Mouse (Mus musculus) adrenal gland (tissue): ENCODE data around the gene Obscn.

Source experiments
- intact Hi-C: fragments of 180-260 bp; cut with DNase I; formaldehyde crosslinking; loops from one replicate; pipeline ENCODE4 v1.15.1; 2025
- long read RNA-seq, 2 experiments: library from polyadenylated mRNA; unstranded; transcript quantifications; one replicate each; pipeline ENCODE4 v2.0.0; 2020; ENCODE audit warnings: borderline replicate concordance in 1 of 2; ENCODE audit not compliant: insufficient replicate concordance in 1 of 2

Obscn gene
- long read RNA-seq, experiment 1, partial matches to known transcripts: 1 of 12 reads
- long read RNA-seq, experiment 1, other reads (novel, unspliced or antisense): 11 of 12 reads
- long read RNA-seq, experiment 2, partial matches to known transcripts: 0 of 11 reads
- long read RNA-seq, experiment 2, other reads (novel, unspliced or antisense): 11 of 11 reads

DNA sequence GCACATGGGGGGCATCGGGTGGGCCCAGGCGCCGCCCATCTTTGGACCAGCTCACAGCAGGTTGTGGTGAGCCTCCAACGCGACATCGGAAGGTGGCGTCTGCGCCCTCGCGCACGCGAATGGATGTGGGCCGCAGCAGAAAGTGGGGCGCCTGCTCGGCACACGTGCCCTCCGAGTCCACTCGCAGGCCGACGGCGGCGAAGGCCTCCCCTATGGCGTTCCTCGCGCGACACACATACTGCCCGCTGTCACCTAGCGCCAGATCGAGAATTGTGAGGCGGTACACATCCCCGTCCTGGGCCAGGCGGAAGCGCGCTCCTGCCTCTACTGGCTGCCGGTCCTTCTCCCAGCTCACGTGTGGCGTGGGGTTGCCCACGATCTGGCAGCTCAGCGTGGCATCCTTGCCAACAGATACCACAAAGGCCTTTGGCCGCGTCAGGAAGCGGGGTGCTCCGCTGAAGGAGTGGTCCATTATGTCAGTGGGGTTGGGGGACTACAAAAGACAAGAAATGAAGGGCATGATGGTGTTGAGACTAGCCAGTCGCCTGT, at the start of gene Obscn:
Gene Obscn, minus strand, starts transcription at position 499 of the 549 bp plus-strand sequence.
- intact Hi-C loops: loop anchor here (5.0 kb wide), 1 partner anchor 34 kb away; no protein-coding TSS in a partner anchor

DNA sequence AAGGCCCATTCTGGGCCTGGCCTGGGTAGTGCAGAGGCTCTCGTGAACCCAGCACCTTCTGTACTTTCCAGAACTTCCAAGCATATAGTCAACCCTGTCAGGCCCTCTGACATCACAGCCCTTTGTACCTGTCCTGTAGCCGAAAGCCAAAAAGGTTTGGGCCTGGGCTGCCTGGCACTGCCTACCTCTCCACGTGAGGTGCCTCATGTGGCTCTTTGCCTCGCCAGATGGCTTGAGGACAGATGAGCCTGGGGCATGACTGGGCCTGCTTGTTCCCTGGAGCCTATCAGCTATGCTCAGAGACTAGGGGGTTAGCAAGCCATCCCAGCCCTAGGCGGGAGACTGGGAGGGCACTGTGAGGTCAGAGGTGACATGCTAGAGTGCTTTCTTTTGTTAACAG, 49.3 kb upstream of the Obscn start:
- intact Hi-C loops: no loop called here

DNA sequence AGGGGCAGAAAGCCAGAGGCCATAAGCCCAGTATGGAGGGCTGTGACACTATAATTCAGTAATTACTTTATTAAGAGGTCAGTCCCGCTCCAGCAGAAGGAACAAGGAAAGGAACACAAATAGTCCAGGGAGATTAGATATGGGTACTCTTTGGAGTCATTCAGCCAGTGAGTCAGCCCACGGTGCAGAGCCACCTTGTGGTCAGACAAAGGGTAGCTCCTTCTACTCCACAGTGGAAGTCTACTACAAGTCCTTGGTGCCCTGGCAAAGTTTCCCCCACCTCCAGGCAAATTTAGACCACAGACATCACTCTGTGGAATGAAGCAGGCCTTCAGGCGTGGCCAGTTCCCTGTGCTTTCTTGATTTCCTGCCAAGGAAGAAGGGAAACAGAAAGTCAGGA, 47.6 kb upstream of the Obscn start:
- intact Hi-C loops: loop anchor here (5.0 kb wide), 1 partner anchor 87 kb away; no protein-coding TSS in a partner anchor

DNA sequence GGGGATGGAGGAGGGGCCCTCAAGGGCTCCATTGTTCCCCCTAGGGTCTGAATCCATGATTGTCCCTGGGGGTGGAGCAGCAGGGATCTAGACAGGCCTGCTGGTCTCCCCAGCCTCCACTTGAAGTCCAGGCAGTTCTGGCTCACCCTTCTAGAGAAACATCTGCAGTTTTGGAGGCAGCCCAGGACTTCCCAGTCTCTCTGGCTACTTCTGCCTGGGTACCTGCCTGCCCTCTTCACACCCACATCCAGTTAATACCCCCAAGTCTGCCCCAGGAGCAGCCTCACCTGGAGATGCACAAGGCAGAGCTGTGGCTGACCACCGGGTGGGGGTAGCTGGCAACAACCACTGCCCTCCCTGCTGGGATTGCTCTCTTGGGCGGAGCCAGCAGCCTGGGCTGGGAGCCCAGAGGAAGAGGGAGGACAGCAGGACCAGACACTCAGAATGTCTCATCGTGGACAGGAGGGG, 46.7 kb upstream of the Obscn start, which contains the start of gene Gjc2:
Gene Gjc2, minus strand, starts transcription at position 350 of the 468 bp plus-strand sequence.
- intact Hi-C loops: loop anchor here (5.0 kb wide), 1 partner anchor 86 kb away; no protein-coding TSS in a partner anchor

DNA sequence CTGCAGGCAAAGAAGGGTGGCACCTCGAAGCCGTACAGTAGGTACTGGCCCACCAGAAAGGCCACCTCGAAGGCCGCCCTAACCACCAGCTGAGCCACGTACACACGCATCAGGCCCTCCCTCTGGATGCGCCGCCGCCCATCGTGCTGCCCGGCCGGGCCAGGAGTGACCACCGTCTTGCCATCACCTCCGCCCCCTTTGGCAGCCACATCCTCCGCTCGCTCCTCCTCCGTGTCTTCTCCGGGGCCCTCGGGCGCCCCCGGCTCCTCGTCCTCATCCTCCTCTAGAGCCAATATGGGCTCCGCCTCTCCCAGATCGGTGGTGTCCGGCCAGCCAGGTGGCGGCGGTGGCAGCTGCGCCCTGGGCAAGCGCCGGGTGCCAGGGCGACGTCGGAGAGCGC, 40.7 kb upstream of the Obscn start:
- intact Hi-C loops: no loop called here

DNA sequence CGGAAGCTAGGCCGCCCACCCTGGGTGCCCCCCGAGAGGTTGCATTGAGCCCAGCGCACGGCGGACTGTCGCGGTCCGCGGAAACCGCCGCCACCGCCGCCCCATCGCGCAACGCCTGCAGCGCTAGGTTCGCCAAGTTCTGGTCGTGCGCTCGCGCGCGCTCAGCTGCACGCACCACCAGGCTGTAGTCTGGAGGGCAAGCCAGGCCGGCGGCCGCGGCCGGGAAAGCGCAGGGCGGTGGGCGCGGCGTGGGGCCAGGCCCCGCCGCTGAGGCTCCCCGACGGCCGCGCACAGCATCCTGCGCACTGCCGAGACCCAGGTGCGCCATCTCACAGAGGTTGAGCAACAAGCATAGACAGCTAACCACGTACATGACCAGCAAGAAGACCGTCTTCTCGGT, 40.3 kb upstream of the Obscn start:
- intact Hi-C loops: no loop called here

DNA sequence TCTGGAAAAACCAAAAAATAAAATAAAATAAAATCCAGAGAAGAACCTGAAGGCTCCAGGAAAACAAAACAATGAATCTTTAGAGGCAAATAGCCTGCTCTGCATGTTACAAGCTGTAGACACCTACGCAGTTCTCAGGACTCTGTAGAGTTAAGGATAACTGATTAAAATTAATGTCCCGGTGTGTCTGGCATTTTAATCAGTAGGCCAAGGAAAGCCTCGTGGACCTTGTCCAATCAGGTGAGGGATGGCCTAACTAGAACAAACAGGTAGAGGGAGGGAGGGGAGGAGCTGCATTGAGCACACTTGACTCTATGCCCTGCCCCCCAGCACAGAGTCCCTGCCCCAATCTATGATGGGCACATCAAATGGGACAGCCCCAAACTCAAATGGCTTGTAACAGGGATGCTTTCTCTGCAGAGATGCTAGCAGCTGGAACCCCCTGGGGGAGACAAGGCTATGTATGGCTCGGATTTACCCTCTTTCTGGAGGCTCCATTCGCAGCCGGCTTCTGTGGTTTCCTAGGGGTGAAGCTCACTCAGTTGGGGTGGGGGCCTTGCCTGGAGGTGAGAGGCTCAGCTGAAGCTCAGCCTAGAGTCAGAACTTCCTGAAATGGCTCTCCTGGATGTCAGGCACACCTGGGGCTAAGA, 38.1 kb upstream of the Obscn start:
- intact Hi-C loops: no loop called here

DNA sequence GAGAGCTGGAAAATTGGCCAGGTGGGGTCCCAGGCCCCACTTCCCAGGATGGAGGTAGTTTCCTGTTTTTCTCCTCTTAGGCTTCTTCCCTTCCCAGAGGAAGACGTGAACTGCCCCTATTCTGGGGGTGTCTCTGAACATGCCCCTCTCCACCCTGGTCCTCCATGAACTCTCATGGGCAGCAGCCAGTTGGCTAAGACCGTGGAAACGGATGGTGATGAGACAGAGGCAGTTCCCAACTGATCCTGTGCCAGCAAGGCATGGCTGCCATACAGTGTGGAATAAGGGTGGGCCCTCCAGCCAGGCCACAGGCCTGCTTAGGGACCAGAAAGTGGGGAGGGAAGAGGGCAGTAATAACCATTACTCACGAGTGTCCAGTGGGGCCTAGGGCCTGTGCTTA, 34.3 kb upstream of the Obscn start:
- intact Hi-C loops: no loop called here

DNA sequence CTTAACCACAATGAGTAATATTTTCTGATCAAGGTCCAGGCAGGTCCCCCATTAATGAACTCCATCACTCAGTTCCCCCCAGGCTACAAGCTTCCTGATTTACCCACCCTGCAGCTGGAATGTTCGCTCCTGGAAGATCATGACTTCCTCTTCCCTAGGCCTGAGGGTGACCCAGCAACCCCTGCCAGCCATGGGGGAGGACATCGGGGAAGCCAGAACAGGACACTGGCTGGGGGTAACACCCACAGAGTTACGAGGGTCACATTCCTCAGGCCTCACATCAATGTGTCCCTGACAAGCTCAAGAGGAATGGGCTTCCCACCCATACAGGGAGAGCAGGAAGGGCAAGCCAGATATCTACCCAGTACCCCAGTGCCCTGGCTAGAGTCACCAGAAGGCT, 33.6 kb upstream of the Obscn start:
- intact Hi-C loops: no loop called here

DNA sequence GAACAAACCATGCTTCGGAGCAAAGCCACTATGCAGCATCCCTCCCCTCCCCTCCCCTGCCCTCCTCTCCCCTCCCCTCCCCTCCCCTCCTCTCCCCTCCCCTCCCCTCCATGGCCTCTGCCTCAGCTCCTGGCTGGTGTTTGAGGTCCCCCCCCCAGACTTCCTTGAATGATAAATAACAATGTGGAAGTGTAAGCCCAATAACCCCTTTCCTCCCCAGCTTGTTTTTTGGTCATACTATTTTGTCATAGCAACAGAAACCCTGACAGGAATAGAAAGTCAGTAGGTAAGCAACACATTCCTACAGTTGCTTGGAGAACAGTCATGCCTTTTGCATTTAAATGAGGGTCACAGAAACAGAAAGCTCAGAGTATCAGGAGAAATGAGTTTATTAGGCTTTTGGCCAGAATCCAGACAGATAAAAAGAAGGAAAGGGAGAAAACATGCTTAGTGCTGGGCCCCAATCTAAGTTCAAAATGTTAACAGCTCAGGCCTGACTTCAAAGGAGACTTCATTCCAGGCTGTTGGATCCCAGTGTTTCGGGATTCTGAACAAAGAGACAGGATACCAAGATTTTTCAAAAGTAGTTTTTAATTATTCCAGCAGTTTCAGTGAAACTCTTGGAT, 29.5 kb upstream of the Obscn start:
- intact Hi-C loops: no loop called here

DNA sequence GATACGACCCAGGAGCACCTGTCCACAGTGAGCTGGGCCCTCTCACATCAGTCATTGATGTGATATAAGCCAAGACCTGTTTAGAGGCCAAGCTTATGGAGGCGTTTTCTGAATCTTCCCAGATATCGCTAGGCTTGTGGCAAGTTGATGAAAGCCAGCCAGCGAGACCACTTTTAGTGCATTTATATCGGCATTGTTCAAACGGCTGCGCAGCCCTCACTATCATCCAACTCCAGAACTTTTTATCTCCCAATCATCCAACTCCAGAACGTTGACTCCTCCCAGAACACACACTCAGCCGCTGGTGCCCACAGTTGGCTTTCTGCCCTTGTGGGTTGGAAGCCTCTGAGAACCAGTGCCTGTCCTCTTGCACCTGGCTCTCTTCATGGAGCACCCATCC, 28.2 kb upstream of the Obscn start:
- intact Hi-C loops: no loop called here

DNA sequence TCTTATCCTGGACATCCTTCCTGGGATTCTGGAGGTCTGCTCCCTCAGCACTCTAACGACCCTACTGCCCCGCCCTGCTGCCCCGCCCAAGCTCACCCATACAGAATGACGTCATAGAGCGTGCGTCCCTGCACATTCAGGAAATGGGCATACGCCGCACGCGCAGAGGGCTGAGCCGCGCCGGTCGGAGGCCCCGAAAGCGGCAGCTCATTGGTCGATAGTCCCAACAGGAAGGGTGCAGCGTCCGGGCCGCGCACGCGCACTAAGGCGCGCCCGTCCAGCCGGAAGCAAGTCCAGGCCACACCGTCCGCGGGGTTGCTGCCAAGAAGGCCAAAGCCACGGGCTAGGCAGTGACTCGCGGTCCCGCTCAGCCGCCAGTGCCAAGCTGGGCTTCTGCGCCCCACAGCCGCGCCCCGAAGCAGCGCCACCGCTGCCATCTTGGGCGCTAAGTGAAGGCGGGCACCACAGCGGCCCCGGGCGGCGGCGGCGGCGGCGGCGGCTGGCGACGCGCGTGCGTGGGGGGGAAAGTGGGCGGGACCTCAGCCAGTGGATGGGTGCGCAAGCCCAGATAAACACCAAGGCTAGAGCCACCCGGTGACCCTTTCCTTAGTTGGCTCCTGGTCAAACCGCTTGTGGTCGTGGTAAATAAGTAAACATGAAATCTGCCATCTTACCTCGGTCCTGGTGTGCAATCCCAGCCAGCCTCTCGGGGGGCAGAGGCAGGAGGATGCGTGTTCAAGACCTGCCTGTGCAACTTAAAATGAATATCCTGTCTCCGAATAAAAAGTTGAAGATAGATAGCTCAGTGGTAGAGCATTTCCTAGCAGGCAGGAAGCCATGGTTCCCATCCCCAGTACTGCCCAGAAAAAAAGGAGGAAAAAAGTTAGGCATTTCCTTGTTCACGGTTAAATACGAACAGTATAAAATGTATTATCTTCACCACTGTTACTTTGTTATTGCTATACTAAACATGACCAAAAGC, 27.3 kb upstream of the Obscn start, which contains the start of gene Iba57:
Gene Iba57, minus strand, starts transcription at position 485 of the 982 bp plus-strand sequence.
- intact Hi-C loops: no loop called here

DNA sequence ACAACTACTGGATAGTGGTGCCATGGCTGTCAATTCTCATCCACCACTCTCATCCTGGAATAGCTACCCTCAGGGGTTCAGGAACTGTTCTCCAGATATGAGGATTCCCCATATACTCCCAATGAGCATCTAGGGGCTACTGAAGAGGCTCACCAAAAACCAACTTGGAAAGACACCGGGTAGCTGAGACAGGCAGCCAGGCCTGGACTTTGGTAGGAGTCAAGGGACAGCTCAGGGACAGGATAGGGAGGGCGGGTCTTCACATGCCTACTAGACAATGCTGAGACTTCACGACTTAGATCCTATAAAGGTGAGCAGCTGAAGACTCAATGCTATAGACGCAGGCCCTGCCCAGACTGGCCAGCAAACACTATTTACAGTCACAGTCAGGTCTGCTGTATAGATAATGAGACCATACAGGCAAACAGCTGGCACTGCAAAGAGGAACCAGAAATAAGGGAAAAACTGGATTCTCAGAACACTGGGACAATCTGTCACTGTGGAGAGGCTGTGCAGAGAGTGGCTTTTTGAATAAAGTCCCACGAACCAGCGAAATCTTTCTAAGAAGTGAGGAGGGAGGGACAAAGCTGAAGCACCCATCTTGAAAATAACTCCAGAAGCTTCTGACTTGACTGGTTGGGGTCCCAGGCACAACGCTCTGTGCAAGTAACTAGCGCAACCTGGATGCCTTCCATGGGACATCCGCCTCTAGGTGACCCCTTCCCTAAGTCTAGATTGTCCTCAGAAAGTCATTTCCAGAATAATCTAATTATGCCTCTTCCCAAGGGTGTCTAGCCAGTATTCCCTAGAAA, 26.4 kb upstream of the Obscn start:
- intact Hi-C loops: no loop called here

DNA sequence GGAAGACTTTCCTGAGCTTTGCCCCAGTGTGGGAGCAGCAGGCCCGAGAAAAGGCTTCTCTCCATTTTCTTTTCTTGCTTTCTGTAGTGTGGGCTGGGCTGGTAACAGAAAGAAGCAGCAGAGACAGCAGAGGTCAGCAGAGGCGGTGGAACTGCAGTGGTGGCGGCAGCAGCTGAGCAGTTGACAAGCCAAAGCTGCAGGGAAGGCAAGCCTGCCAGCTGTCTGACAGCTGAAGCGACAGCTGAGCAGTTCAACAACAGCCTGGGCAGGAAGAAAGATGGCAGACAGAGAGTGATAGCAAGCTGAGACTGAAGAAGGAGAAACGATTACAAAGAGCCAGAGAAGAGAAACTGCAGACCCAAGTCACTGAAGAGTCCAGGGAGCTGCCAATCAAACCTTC, 25.2 kb upstream of the Obscn start:
- intact Hi-C loops: no loop called here

DNA sequence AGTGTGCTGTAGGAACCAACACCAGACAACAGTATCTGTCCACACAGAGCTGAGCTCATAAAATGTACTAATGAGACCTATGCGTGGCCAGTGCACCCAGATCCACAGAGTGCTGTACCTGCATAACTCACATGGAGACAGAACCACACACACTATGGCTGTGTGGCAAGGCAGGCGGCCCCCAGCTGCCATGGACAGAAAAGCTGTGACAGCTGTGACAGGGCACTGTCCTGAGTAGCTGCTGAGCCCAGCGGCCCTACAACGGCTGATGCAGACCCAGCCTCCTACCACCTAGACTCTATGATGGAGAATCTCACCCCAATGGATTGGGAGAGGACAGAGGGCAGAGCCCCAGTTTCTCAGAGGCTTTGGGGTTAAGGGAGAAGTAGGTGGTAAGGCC, 23.4 kb upstream of the Obscn start:
- intact Hi-C loops: no loop called here

DNA sequence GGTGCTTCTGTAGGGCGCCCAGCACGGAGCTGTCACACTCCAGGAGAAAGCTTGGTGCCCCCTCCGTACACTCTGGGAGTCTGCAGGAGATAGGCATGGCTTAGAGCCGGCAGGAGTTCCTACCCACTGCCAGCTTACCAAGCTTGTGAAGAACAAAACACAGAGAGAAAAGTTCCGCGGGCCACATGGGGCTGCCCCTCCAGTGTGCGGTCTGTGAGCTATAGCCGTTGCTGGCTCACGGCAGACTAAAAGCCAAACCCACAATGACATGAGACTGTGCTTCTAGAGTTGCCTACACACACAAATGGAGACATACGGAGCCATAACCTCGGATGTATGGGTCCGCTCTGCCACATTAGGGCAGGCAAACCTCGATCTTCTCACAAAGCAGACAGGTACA, 22.9 kb upstream of the Obscn start:
- intact Hi-C loops: no loop called here

DNA sequence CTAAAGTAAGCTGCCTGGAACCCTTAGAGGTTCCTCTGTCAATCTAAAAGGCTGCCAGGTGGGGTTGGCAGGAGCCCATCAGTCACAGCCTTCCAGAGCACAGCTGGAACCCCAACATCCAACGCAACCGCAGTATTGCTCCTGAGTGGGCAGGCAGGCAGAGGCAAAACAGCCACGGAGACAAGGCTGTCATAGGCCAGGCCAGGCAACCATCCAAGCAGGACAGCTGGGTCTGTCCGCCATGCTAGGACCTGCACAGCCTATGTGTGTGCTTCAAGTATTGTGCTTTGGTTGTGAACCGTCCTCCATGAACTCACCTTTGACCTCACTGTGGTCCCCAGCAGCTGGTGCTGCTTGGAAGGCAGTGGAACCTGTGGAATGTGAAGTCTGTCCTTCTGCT, 19.7 kb upstream of the Obscn start:
- intact Hi-C loops: no loop called here

DNA sequence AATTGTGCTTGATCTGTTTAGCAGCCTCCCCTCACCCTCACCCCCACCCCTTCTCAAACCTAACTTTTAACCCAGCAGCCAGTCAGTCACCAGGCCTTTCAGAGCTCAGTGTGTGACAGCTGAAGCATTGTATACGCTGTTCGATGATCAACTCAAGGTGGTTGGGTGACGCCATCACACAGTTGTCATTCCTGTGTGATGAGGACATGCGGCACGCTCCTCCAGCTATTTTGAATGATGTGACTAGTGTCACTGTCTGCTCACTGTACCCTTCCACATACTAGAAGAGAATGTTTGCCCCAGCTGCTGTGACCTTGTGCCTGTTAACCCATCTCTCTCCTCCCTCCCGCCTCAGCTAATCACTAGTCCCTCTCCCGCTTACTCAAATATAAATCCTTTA, 18.0 kb upstream of the Obscn start:
- intact Hi-C loops: no loop called here

DNA sequence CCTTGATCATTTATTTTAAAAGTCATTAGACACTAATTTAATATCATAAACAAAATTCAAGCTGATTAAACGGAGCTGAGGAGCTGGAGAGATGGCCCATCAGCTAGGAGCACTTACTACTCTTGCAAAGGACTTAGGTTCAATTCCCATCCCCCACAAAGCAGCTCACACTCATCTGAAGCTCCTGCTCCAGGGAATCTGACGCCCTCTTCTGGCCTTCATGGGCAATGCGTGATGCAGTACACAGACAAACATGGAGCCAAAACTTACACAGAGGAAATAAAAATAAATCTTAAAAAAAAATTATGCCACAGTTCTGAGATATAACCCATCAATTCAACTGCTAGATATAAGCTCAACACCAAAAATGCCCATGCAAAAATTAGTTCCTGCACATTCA, 15.5 kb upstream of the Obscn start:
- intact Hi-C loops: no loop called here

DNA sequence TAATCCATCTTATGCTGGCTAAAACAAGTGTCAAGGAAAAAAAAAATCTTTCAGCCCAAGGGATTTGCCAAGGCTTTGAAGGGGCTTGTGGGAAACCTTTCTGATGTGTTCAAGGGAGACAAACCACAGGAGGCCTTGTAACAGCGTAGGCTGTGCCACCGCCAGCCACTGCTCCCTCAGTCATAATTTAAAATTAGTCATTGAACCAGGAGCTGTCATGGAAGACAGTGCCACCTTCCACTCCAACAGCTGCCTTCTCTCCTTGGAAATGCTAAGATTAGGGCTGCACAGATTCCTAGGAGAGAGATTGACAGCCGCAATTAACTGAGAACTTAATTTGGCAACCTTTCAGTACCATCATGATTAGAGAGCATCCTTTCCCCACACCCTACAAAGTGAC, 13.1 kb upstream of the Obscn start:
- intact Hi-C loops: no loop called here
